Mouse (Mus musculus): ENCODE results near the gene Fat4. TPM values are rescaled to one million over a fixed set of nuclear protein-coding genes. Genes with fewer than 3 reads are reported as not detected.

Fat4 gene
- total RNA-seq, 2 experiments from 2014 or later: 44.6 to 46.4 TPM

DNA sequence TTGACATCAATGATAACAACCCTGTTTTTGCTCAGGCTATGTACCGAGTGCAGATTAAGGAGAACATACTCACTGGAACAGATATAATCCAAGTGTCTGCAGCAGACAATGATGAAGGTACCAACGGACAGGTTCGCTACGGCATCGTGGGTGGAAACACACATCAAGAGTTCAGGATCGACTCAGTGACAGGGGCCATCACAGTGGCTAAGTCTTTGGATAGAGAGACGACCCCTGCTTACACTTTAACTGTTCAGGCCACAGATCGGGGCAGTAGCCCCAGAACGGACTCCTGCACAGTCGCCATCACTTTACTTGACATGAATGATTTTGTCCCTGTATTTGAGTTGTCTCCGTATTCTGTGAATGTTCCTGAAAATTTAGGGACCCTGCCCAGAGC is 70.4 kb downstream of the Fat4 start:
- no peak for DNase-seq (ENCODE audit: low spot score in 2 of 2)

DNA sequence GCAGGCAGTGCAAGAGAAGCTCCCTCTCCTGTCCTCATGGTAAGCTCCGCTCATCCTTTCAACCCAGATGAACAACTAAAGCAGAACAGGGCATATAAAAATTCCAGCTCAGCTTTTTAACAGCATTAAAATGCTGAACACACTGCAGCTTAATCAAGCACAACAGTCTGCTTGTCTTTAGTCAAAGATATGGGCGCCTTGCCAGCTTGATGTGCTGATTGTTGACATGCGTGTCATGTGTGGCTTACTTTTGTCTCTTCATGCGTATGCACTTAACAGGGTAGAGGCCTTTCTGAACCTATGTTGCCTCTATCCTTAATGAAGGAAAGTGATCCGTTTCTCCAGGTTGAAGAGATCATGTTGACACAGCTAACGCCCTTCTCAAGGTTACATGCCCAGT is 75.6 kb downstream of the Fat4 start:
- no peak for DNase-seq (ENCODE audit: low spot score in 2 of 2)

DNA sequence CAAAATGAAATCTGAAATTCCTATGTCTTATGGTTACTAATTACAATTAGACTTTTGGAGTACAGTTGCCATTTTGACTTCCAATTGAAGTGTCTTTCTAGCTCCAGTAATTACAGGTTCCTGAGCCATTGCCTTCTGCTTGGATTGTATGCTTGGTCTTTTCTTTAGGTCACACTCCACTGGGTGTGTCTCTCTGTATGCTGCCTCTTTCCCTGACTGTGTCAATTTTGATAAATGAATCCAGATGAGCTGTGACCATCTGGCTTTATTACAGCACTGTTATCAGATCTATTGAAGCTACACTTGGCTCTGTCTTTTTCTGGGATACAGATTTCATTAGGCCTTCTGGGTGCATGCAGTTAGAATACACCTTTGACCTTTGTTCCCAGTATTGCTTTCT is 80.7 kb downstream of the Fat4 start:
- no peak for DNase-seq (ENCODE audit: low spot score in 2 of 2)

DNA sequence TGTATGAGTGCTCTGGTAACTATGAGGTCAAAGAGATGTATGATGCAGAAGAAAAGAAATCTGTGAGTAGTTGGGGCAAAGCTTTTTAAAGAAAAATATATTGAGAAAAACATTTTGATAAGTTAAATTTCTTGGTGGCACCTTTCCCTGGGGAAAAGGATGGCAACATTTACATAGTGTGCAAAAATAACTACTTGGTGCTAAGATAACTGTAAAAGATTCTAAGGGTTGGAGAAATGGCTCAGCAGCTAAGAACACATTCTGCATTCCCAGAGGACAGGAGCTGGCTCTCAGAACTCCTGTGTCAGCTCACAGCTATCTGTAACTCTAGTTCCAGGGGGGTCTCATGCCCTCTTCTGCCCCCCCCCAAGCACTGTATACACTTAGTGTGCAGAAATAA is 99.6 kb downstream of the Fat4 start:
- DNase-seq (ENCODE audit: low spot score in 2 of 2): no peak

DNA sequence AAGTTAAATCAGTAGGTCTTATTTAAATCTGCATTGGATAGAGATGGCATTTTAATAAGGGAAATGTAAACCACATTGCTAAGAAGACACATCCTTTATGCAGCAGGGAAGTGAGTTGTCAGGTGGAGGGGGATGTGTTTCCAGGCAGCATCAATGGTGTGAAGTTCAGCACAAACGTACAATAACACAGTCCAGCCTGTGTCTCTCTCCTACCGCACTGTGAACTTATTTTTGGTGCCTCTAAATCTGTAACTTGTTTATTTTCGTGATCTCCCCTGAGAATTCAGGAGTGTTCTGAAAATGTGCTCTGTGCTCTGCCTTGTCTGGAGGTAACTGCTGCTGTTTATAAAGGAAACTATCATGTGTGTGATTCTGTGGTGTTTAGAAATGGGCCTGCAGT is 102.4 kb downstream of the Fat4 start:
- DNase-seq (ENCODE audit: low spot score in 2 of 2): no peak

DNA sequence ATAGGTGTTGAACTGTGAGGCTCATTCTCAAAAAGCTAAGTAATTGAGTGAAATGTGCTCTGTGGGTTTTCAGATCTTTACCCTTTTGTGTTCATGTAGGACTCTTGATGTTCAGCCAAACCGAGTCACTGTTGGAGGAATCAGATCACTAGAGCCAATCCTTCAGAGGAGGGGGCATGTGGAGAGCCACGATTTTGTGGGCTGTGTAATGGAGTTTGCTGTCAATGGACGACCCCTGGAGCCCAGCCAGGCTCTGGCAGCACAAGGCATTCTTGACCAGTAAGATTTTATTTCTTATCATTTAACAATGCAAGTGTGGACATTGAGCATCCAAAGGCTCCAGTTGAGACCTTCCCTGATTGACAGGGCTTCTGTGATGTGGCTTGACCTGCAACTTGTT is 113.3 kb downstream of the Fat4 start:
- DNase-seq (ENCODE audit: low spot score in 2 of 2): no peak

- peak; percentile 11 to 29 for DNase-seq (ENCODE audit: low spot score in 2 of 2)
These were observed 123.8 kb downstream of the Fat4 start for GRCm38 (mm10) chr3:39010544-39010943.

- DNase-seq (ENCODE audit: low spot score in 2 of 2): no peak
These were observed 130.9 kb downstream of the Fat4 start for GRCm38 (mm10) chr3:39017633-39018032.

- no peak for DNase-seq (ENCODE audit: low spot score in 2 of 2)
These were observed 149.4 kb downstream of the Fat4 start for GRCm38 (mm10) chr3:39036113-39036512.

DNA sequence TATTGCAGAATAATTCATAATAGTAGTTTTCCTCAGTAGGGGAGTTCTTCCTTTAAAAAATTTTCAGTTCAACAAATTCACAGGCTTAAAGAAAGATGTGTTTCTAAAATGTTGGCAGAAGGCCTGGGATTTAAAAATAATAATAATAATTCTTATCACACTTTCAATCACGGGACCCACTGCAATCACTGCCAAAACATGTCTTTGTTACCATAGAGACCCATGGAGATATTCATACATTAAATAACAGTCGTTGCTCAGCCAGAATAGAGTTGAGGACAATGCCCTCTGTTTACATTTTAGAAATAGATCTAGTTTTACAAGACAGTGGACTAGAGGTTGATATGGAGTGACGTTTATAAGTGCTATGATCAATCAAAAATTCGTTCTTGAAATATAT is 159.7 kb downstream of the Fat4 start:
- no peak for DNase-seq (ENCODE audit: low spot score in 2 of 2)

GRCm38 (mm10) chr3:39047621-39048303 is 161.0 kb downstream of the Fat4 start:
- no peak for DNase-seq (ENCODE audit: low spot score in 2 of 2)

DNA sequence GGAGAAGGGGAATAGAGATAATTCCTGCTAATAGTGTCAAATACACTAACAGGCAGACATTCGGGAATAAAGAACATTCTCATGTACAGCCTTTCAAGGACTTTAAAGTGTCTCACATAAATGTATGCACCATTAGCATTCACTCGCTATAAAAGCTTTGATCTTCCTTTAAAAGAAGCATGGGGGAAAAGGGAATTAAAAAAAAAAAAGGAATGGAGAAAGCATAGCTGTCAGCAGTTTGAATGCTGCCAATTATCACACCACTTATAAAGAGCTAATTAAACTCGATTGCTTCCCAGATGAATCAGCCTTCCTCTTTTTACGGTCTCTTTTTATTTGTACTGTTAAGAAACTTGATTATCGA is 161.5 kb downstream of the Fat4 start:
- DNase-seq (ENCODE audit: low spot score in 2 of 2): no peak

- no peak for DNase-seq (ENCODE audit: low spot score in 2 of 2)
These were observed 163.4 kb downstream of the Fat4 start for GRCm38 (mm10) chr3:39050130-39050529.

DNA sequence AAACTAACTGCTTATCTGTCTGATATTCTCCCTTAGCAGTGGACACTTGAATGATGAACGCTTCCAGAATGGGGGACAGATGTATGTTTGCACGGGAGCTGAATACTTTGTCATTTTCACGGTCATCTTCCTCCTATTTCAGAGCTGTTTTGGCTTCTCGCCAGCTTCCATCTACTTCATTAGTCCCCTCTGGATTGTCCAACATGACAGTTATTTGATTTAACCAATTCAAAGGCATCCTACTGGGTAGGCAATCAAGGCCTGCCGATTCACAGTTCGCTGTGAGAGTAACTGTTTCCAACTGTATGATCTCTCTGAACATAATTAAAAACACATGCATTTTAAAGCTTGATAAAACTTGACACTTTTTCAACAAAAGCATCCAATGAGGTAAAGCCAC is 166.3 kb downstream of the Fat4 start:
- DNase-seq (ENCODE audit: low spot score in 2 of 2): no peak

Data from layer of hippocampus, postnatal 10 days (tissue).